Mouse (Mus musculus) testis, postnatal 14 days (tissue): ENCODE measurements around the gene Rprd1b.
"Not testable (repeated sequence)": the region's sequence is repeated elsewhere in the genome, so short reads cannot be mapped to it uniquely, and the experiment has no call there.

ENCODE experiments used
- DNase-seq: peaks from one replicate; pipeline ENCODE4 v3.0.0; 2021; ENCODE audit warnings: low spot score

Gene Rprd1b

GRCm38 (mm10) chr2:158043504-158043903 lies 15.2 kb downstream of the Rprd1b start:
- DNase-seq = no peak

- no peak for DNase-seq
Observed at GRCm38 (mm10) chr2:158046186-158046585, 17.9 kb downstream of the Rprd1b start.

- no peak for DNase-seq
Observed at GRCm38 (mm10) chr2:158047903-158048302, 19.6 kb downstream of the Rprd1b start.

GRCm38 (mm10) chr2:158048718-158049117 lies 20.4 kb downstream of the Rprd1b start:
- no peak for DNase-seq

GRCm38 (mm10) chr2:158050116-158050515 lies 21.8 kb downstream of the Rprd1b start:
- no peak for DNase-seq

GRCm38 (mm10) chr2:158054596-158054995 lies 26.3 kb downstream of the Rprd1b start:
- no peak for DNase-seq

- not testable (repeated sequence) for DNase-seq
Observed at GRCm38 (mm10) chr2:158055383-158055782, 27.1 kb downstream of the Rprd1b start.

- no peak for DNase-seq
Observed at GRCm38 (mm10) chr2:158057030-158057429, 28.7 kb downstream of the Rprd1b start.

GRCm38 (mm10) chr2:158058534-158058933 lies 30.2 kb downstream of the Rprd1b start:
- DNase-seq = no peak

- DNase-seq = no peak
Observed at GRCm38 (mm10) chr2:158059666-158060105, 31.4 kb downstream of the Rprd1b start.

- DNase-seq = no peak
Observed at GRCm38 (mm10) chr2:158063036-158063435, 34.7 kb downstream of the Rprd1b start.

- DNase-seq = no peak
Observed at GRCm38 (mm10) chr2:158064571-158065048, 36.3 kb downstream of the Rprd1b start.

- DNase-seq = no peak
Observed at GRCm38 (mm10) chr2:158065064-158065463, 36.8 kb downstream of the Rprd1b start.

GRCm38 (mm10) chr2:158066456-158066855 lies 38.2 kb downstream of the Rprd1b start:
- DNase-seq = no peak

- no peak for DNase-seq
Observed at GRCm38 (mm10) chr2:158067260-158067824, 39.0 kb downstream of the Rprd1b start.

- DNase-seq = no peak
Observed at GRCm38 (mm10) chr2:158068444-158068971, 40.2 kb downstream of the Rprd1b start.

GRCm38 (mm10) chr2:158070885-158071632 lies 42.8 kb downstream of the Rprd1b start:
- DNase-seq = no peak

GRCm38 (mm10) chr2:158071633-158071995 lies 43.3 kb downstream of the Rprd1b start:
- no peak for DNase-seq

- no peak for DNase-seq
Observed at GRCm38 (mm10) chr2:158074835-158075234, 46.5 kb downstream of the Rprd1b start.

GRCm38 (mm10) chr2:158076690-158077089 lies 48.4 kb downstream of the Rprd1b start:
- no peak for DNase-seq

- DNase-seq = no peak
Observed at GRCm38 (mm10) chr2:158077981-158078380, 49.7 kb downstream of the Rprd1b start.

GRCm38 (mm10) chr2:158078971-158079370 lies 50.7 kb downstream of the Rprd1b start:
- DNase-seq = no peak

- DNase-seq = no peak
Observed at GRCm38 (mm10) chr2:158079843-158080395, 51.6 kb downstream of the Rprd1b start.
